Mouse (Mus musculus) kidney, embryonic 14.5 days (tissue): ENCODE data around the gene Klc4. TPM values are rescaled to one million over a fixed set of nuclear protein-coding genes. Genes with fewer than 3 reads are reported as not detected.
A peak's percentile ranks its signal among the peaks of the same experiment; 100 is the strongest.

Experiments
- ATAC-seq: fragments of 200-750 bp; cut with Nextera tagmentation; 2 replicates; pipeline ENCODE4 v1.8.0; 2017; ENCODE audit warnings: moderate number of reproducible peaks, mild to moderate bottlenecking, moderate TSS enrichment, moderate library complexity; ENCODE audit not compliant: low FRiP score, low TSS enrichment
- H3K27ac ChIP-seq: fragments of 300-500 bp; sonication (generic); 2 replicates; pipeline ENCODE4 v1.5.1; 2014; ENCODE audit warnings: low read depth, mild to moderate bottlenecking, low read length, moderate library complexity, mixed read lengths
- H3K27me3 ChIP-seq: fragments of 300-500 bp; sonication (generic); 2 replicates; pipeline ENCODE4 v1.6.1; 2014; ENCODE audit warnings: mild to moderate bottlenecking, low read length; ENCODE audit not compliant: control insufficient read depth, insufficient read depth
- H3K36me3 ChIP-seq: fragments of 300-500 bp; sonication (generic); 2 replicates; pipeline ENCODE4 v1.6.1; 2014; ENCODE audit warnings: low read length, mixed read lengths; ENCODE audit not compliant: control insufficient read depth, insufficient read depth
- H3K4me1 ChIP-seq: fragments of 300-500 bp; sonication (generic); 2 replicates; pipeline ENCODE4 v1.6.1; 2014; ENCODE audit warnings: low read length, mixed read lengths; ENCODE audit not compliant: control insufficient read depth, insufficient read depth
- H3K4me2 ChIP-seq: fragments of 300-500 bp; sonication (generic); replicated peaks from 2 replicates; pipeline ENCODE4 v1.6.1; 2014; ENCODE audit warnings: low read depth, mild to moderate bottlenecking, low read length
- H3K4me3 ChIP-seq: fragments of 300-500 bp; sonication (generic); 2 replicates; pipeline ENCODE4 v1.5.1; 2014; ENCODE audit warnings: mild to moderate bottlenecking, low read length
- H3K9ac ChIP-seq: fragments of 300-500 bp; sonication (generic); 2 replicates; pipeline ENCODE4 v1.6.1; 2014; ENCODE audit warnings: low read depth, mild to moderate bottlenecking, low read length, moderate library complexity
- H3K9me3 ChIP-seq: fragments of 300-500 bp; sonication (generic); 2 replicates; pipeline ENCODE4 v1.6.1; 2016; ENCODE audit warnings: low read length; ENCODE audit not compliant: control insufficient read depth
- WGBS: fragments of 180-500 bp; shearing (Covaris S2); extraction: QIAGEN DNeasy Blood & Tissue Kit; methylation state at CpG from one replicate; pipeline ENCODE4 v1.1.7; 2014; 5-methylcytosine and 5-hydroxymethylcytosine counted together
- polyA plus RNA-seq: library from polyadenylated mRNA; unstranded; fragments of >200 nt; fragmentation: Nextera tagmentation; extraction: Ambion mirVana; gene quantifications from 2 replicates; pipeline ENCODE4 v1.2.1, GENCODE M21; 2014

The Klc4 gene
- polyA plus RNA-seq, 1 experiment from 2014 or later: 31.5 TPM

- H3K4me3 ChIP-seq: peak within 1 kb of the TSS; percentile 81
- peaks cover 9% of the 10 kb centered on the region; the same call in 1 of the 2 replicates for H3K36me3 ChIP-seq
- H3K4me1 ChIP-seq: peaks cover 60% of the 10 kb centered on the region
- H3K27me3 ChIP-seq: no peaks in the 10 kb centered on the region
- peak within 1 kb of the TSS; percentile 79 for H3K4me2 ChIP-seq
- ATAC-seq: peak; percentile 68
- H3K9me3 ChIP-seq: no peaks in the 10 kb centered on the region
- 1% methylated on average over 82 of the region's 90 CpGs for WGBS
- H3K27ac ChIP-seq: peak within 1 kb of the TSS; percentile 97
- peak within 1 kb of the TSS; percentile 96 for H3K9ac ChIP-seq
Measured at GRCm38 (mm10) chr17:46628791-46629684, 16.8 kb downstream of the Klc4 start, which contains the start of gene Ptk7. Ptk7 (minus strand) TSS chr17:46629504.

- no peaks in the 10 kb centered on the region for H3K27me3 ChIP-seq
- ATAC-seq: no peak; the same call in 1 of the 2 replicates
- H3K4me3 ChIP-seq: peak overlapping the region; percentile 81
- H3K9ac ChIP-seq: peak overlapping the region; percentile 96
- H3K4me1 ChIP-seq: peaks cover 66% of the 10 kb centered on the region
- no peaks in the 10 kb centered on the region for H3K9me3 ChIP-seq
- peak overlapping the region; percentile 79 for H3K4me2 ChIP-seq
- H3K27ac ChIP-seq: peak overlapping the region; percentile 97
- H3K36me3 ChIP-seq: peaks cover 5% of the 10 kb centered on the region; the same call in 1 of the 2 replicates
- 0% methylated on average over 13 of the region's 13 CpGs for WGBS
Measured at GRCm38 (mm10) chr17:46628471-46628790, 17.4 kb downstream of the Klc4 start.

- peak overlapping the region; percentile 96 for H3K9ac ChIP-seq
- H3K9me3 ChIP-seq: no peaks in the 10 kb centered on the region
- peak overlapping the region; percentile 79 for H3K4me2 ChIP-seq
- H3K36me3 ChIP-seq: no peaks in the 10 kb centered on the region
- peaks cover 77% of the 10 kb centered on the region for H3K4me1 ChIP-seq
- H3K27me3 ChIP-seq: no peaks in the 10 kb centered on the region
- H3K27ac ChIP-seq: peak overlapping the region; percentile 69
- H3K4me3 ChIP-seq: peak overlapping the region; percentile 81
- WGBS: 8% methylated on average over 6 of the region's 6 CpGs
- no peak for ATAC-seq
Measured at GRCm38 (mm10) chr17:46627409-46627808, 18.4 kb downstream of the Klc4 start.

- WGBS: 33% methylated on average over 12 of the region's 12 CpGs
Measured at GRCm38 (mm10) chr17:46624598-46624997, 21.2 kb downstream of the Klc4 start.

GRCm38 (mm10) chr17:46623819-46624557 lies 21.8 kb downstream of the Klc4 start:
- Histone ChIP-seq H3K9me3 (no peaks in the 10 kb centered on the region), H3K4me1 (peaks cover 88% of the 10 kb centered on the region), H3K27ac (peak overlapping the region; percentile 39), H3K9ac (peak overlapping the region; percentile 51), H3K27me3 (no peaks in the 10 kb centered on the region), H3K36me3 (no peaks in the 10 kb centered on the region), H3K4me2 (peak overlapping the region; percentile 44), H3K4me3 (peak overlapping the region; percentile 22)
- no peak for ATAC-seq
- 11% methylated on average over 10 of the region's 10 CpGs for WGBS

More at GRCm38 (mm10) chr17:46624598-46624997, 21.2 kb downstream of the Klc4 start:
- Histone ChIP-seq H3K9me3 (no peaks in the 10 kb centered on the region), H3K4me3 (peak overlapping the region; percentile 22), H3K4me1 (peaks cover 82% of the 10 kb centered on the region), H3K9ac (peak overlapping the region; percentile 51; the same call in 1 of the 2 replicates), H3K4me2 (peak overlapping the region; percentile 44), H3K36me3 (no peaks in the 10 kb centered on the region), H3K27ac (peak overlapping the region; percentile 39), H3K27me3 (no peaks in the 10 kb centered on the region)
- no peak for ATAC-seq

- Histone ChIP-seq H3K27me3 (no peaks in the 10 kb centered on the region), H3K4me3 (no peak overlapping the region), H3K4me1 (peaks cover 100% of the 10 kb centered on the region), H3K27ac (peak overlapping the region; percentile 18; the same call in 1 of the 2 replicates), H3K4me2 (no peak overlapping the region), H3K9ac (no peak overlapping the region), H3K36me3 (no peaks in the 10 kb centered on the region), H3K9me3 (no peaks in the 10 kb centered on the region)
- no peak for ATAC-seq
- WGBS: 55% methylated on average over 11 of the region's 11 CpGs
Measured at GRCm38 (mm10) chr17:46622269-46622668, 23.6 kb downstream of the Klc4 start.

GRCm38 (mm10) chr17:46621324-46621723 lies 24.5 kb downstream of the Klc4 start:
- ATAC-seq: no peak
- Histone ChIP-seq H3K36me3 (no peaks in the 10 kb centered on the region), H3K4me2 (peak overlapping the region; percentile 13), H3K27me3 (no peaks in the 10 kb centered on the region), H3K4me1 (peaks cover 100% of the 10 kb centered on the region), H3K4me3 (no peak overlapping the region), H3K9me3 (no peaks in the 10 kb centered on the region), H3K27ac (peak overlapping the region; percentile 96), H3K9ac (peak overlapping the region; percentile 25; the same call in 1 of the 2 replicates)
- 32% methylated on average over 15 of the region's 15 CpGs for whole genome bisulfite sequencing

- Histone ChIP-seq H3K9me3 (no peaks in the 10 kb centered on the region), H3K4me1 (peaks cover 100% of the 10 kb centered on the region), H3K27ac (peak overlapping the region; percentile 96), H3K27me3 (no peaks in the 10 kb centered on the region), H3K4me3 (0 out of 2 replicates have a peak overlapping the region, but pooled peaks have one; percentile 2), H3K36me3 (no peaks in the 10 kb centered on the region), H3K9ac (peak overlapping the region; percentile 54; the same call in 1 of the 2 replicates), H3K4me2 (peak overlapping the region; percentile 38)
- WGBS: 11% methylated on average over 16 of the region's 16 CpGs
- no peak for ATAC-seq
Measured at GRCm38 (mm10) chr17:46619683-46620357, 26.0 kb downstream of the Klc4 start.
